Mouse (Mus musculus): ENCODE data around the gene Barx1.

The Barx1 gene

DNA sequence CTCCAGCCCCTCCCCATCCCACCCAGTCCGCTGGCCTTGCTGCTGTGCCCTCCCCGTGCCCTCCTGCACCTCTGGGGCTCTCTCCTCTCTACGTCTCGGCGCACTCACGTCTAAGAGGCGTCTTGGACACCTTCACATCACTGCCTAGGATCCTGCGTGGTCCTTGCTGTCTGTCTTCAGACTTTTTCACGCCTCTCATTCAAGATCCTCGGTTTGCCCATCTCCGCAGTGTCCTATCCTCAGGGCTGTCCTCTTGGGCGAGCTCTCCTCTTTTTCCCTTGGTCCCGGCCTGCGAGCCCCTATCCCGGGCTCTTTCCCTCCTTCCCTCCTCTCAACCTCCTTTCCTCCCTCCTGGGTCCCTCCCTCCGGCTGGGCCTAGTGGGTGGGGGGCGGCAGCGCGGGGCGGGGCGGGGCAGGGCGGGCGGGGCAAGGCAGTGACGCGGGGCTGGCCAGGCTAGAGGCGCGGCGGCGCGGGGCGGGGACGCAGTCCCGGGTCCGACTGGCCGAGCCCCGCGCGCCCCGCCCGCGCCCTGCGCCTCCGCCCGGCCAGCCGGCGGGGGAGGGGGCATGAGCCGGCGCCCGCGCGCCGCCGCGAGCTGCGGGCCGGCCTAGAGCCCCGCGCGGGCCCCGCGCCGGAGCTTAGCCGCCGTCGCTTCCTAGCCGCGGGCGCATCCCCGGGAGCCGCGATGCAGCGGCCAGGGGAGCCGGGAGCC lies at the start of gene Barx1:
TSS of gene Barx1 (plus strand) at position 568 of the 713 bp plus-strand sequence.
- DNase-seq, result no peak

- no peak for DNase-seq
Measured at GRCm38 (mm10) chr13:48614525-48614924, 48.3 kb upstream of the Barx1 start.

- DNase-seq, result no peak
Measured at GRCm38 (mm10) chr13:48617774-48618173, 45.0 kb upstream of the Barx1 start.

DNA sequence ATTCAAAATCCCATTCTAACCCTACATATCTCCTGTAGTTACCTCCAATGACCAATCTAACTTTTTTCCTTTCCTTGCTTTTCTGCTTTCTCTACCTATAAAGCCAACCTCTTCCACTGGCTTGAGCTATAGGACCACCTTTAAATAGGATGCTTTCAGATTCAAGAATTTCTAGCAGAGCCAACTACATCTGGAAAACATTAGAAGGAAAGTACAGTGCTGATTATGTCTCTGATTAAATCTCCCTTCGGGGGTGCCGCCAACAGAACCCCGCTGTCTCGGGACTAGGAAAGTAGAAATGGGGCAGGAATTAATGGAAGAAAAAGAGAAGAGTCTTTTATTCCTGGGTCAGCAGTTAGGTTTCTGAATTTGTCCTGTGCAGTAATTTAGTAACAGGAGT lies 43.9 kb upstream of the Barx1 start:
- no peak for DNase-seq

DNA sequence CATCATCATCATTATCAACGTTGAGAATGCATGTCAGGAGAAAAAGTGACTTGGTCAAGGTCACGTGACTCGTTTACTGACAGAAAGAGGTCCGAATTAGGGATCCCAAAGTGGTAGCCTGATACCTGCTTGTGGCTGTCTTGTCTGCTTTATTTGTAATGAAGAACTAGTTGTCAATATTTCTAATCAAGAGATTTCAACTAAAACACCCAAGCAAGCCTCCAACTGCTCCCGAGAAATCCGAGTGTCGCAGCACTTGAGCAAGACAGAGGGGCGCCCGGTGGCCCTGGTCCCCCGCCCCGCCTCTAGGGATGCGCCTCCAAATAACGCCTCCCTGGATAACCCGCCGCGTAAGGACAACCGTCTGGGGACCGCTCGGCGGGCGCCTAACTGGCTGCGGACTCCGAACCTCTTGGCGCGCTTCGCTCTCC lies 37.8 kb upstream of the Barx1 start:
- no peak for DNase-seq

GRCm38 (mm10) chr13:48625433-48626184 lies 37.2 kb upstream of the Barx1 start, which contains the start of gene Ptpdc1:
Gene Ptpdc1 (minus strand): TSS chr13:48625664.
- DNase-seq, result peak; percentile 99

GRCm38 (mm10) chr13:48631691-48632090 lies 31.1 kb upstream of the Barx1 start:
- DNase-seq, result no peak

GRCm38 (mm10) chr13:48637706-48638105 lies 25.1 kb upstream of the Barx1 start:
- DNase-seq, result no peak

DNA sequence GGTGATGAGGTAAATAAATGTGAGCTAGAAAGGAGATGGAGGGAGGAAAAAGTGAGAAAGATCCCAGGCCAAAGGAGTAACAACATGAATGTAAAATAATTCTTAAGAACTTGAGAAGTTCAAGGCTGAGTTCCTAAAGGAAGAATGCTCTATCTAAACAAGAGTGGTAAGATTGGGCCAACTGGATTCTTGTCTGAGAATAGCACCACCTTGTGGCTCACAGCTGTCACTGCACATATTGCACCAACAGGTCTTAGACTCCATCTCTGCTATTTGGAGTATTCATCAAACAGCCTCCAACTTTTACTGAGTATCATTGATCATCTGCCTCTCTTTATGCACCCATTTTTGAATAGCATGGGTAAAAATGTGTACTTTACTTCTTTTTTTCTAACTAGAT lies 23.2 kb upstream of the Barx1 start:
- peak; percentile 77 for DNase-seq

DNA sequence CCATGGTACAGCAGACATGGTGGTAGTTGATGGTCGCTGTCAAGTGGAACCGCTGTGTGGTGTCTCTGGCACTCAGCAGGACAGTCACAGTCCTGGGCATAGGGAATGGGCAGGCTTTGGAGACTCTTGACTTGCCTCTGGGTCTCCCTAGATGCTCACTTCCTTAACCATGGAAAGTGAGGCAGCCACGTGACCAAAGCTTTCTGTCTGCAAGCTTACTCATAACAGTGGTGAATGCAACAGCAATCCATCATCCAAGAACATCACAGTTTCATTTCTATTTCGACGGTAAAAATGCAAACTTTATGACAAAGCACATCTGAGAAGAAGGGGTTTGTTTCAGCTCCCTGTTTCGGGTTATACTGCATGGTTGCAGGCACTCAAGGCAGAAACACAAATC lies 19.7 kb upstream of the Barx1 start:
- no peak for DNase-seq

GRCm38 (mm10) chr13:48643991-48644390 lies 18.8 kb upstream of the Barx1 start:
- DNase-seq, result no peak

DNA sequence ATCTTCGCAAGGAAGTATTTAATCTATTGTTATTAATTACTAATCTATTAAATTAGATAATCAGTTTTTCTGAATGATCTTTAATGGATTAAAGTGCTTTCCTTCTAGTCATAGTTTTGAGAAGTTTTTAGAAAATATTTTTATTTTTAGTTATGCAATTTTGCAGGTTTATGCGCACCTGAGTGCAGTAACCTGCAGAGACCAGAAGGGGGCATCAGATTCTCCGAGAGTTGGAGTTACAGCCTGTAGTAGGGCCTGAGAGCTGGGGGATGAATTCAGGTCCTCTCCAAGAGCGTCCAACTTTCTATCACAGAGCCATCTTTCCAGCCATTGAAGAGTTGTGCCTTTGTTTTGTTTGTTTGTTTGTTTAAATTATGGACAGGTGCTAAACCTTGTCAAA lies 16.1 kb upstream of the Barx1 start:
- DNase-seq, result no peak

DNA sequence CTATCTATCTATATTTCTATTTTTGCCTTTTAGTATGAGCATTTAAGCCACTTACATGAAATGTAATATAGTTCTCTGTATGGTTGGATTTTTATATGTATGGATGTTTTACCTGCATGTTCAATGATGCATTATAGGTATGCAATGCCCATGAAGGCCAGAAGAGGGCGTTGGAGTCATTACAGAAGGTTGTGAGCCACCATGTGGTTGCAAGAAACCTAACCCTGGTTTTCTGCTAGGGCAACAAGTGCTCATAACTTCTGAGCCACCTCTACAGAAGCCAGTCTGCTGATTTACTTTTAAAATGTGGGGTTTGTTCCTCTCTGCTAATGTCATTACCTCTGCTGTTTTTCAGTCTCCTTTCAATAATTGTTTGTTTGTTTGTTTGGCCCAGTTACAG lies 12.2 kb upstream of the Barx1 start:
- no peak for DNase-seq

GRCm38 (mm10) chr13:48651132-48652065 lies 11.4 kb upstream of the Barx1 start:
- no peak for DNase-seq

DNA sequence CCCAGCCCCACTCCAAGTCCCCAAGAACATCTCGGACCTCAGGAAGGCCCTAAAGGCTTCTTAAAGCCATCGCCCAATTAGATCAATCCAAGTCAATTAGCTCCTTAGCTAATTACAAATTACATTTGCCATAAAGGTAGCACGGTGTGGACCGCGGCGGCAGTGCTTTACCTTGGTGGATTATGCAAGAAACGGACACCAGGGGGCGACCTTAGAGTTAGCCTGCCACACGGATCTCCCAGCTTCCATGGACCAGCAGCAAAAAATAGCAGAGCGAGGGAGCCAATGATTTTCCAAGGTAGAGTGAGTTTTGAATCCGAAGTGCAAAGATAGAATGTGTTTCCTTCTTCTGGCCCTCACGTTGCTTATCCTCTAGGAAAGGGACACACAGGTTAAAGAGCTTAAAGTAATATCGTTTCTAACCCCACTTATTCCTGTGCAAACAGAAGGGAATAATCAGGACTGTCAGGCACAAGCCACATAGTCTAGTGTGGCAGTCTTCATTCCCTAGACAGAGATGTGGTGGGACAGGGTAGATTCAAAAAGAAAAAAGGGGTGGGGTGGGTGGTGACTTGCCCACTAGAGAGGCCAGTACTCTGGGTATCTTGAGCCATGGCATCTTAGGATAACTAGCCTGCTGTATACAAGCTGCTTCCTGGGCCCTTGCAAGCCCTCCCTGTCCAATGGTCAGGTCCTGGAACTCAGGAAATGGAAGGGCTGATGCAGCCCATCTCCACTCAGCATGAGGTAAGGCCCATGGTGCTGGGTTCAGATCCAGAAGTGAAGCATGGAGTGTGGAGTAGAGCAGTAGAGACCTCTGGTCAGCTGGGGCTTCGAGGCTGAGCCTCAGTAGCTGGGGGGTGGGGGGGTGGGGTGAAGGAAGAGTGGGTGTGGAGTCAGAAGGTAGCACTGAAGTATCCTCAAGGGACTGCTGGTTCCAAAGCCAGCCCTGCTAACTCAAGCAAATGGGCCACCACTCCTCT lies 8.7 kb upstream of the Barx1 start:
- DNase-seq, result peak; percentile 88

- DNase-seq, result peak; percentile 74
Measured at GRCm38 (mm10) chr13:48655637-48656036, 7.2 kb upstream of the Barx1 start.

DNA sequence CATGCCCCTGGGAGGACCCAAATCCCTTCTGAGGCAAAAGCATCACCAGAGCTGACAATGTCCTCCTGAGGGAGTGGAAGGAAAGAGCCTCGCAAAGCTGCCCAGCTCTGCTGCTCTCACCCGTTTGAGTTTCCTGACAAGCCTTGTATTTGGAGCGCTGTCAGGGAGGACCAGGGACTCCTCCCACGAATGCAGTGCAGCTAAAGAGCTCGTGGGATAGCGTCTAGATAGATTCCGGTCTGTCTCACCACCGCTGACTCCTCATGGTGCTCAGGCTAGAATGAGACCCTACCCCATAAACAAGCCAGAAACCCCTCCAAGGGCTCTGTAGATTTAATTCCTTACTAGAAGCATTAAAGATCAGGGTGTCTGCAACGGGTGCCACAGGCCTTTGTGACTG lies 5.0 kb upstream of the Barx1 start:
- DNase-seq, result no peak

DNA sequence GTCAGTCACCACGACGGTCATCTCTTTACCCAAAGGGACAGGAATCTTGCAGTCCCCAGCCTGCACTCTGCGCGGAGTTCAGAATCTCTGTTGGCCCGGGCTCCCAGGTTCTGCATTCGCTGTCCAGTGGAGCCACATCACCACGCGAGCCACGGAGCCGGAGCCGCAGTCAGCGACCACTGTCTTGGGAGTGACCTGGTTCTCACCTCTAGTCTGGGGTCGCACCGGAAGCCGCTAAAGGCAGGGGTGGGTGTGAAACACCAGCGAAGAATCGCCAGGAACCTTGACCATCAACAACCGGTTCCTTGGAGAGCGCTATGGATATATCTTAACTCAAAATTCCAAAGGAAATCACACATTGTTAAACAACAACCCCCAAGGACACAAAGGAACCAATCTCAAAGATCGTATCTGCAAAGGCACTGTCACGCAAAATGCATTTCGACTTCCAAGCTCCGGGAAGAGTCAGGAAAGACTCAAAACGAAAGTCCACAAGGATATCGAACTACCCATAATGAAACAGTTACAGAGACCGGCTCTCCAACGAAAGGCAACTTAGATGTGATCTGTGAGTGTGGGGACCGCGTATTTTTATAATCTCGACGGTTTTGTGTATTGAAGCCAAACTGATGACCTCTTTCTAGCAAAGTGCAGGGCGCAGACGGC lies 4.1 kb upstream of the Barx1 start:
- no peak for DNase-seq

DNA sequence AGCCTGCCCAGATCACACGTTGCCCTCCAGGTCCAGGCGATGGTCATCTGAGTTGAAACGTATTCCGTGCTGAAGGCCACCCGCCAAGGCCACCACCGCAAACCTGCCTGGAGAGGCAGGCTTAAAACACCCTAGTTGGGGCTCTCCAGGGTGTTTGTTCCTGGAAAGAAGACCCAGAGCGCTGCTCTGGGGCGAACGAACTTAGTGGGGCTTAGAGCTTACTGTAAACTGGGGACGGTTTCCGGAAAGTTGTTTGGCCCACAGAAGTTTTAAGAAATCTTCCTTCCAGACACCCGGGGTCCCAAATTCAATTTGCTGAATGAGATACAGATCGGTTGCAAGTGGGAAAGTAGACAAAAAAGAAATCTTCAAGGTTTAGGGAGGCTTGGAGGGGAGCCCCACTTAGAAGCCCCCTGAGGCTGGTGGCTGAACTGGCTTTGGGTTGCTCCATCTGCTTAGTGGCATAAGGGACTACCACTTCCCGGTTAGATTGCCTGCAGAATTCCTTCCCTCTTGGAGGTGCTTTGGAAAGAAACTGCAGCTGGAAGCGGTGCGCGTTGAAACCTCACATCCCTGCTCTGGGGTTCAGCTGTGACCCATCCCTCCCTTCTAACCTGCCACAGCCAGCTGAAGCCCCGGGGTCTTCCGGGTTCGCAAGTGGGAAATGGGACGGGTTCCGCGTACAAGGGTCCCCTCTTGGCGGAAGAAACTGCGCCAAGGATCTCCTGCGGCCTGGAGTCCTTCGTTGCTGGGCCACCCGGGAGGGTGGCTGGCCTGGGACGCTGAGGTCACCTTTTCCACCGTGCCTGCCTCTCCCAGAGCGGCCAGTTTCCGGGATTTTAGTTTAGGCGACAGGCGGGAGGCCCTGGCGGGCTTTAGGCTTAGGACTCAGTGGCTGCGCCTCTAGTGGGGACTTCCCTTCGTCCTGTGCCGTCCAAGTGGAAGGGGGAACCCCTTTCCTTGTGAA lies 3.3 kb upstream of the Barx1 start:
- DNase-seq, result no peak

DNA sequence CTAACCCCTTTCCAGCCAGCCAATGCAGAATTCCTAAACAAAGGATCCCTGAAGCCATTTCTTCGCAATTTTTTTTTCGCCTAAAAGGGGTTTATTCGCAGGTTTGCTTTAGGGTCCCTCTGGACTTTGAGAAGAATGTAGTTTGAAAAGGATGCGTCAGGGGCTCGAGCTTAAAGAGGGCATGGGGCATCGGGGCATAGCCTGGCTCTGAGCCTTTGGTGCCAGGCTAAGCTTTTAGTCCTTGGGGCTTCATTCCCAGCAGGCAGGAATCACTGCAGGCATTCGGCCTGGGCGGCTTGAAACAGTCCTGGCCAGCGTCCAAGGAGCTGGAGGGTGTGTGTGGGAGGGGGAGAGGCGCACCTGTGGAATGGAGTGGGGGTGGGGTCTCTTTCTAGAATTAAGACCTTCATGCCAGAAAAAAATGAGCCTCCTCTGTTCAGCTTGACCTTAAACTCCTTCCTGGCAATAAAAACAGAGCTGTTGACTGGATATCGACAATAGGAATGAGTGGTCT lies 2.5 kb upstream of the Barx1 start:
- DNase-seq, result peak; percentile 47
